Mouse (Mus musculus) left cerebral cortex, postnatal 25 days (tissue): ENCODE data around the gene Ctnnbl1. TPM values are rescaled to one million over a fixed set of nuclear protein-coding genes. Genes with fewer than 3 reads are reported as not detected.

Experiments
- DNase-seq, 2 experiments: peaks; one replicate each; pipeline ENCODE4 v3.0.0; 2022; ENCODE audit warnings: low spot score in 2 of 2, mixed read lengths in 1 of 2
- intact Hi-C: fragments of 180-260 bp; cut with DNase I; formaldehyde crosslinking; loops from one replicate; pipeline ENCODE4 v1.15.1; 2025
- total RNA-seq, 2 experiments: library from RNA; stranded (reverse); gene quantifications; 2 replicates each; pipeline ENCODE4 v1.2.3; 2021

Ctnnbl1 gene
- total RNA-seq, 2 experiments from 2014 or later: 29.1 to 29.4 TPM

- intact Hi-C loops: no loop called here
- DNase-seq: no peak
Measured at GRCm38 (mm10) chr2:157790836-157791495, 53.8 kb downstream of the Ctnnbl1 start.

GRCm38 (mm10) chr2:157791528-157792162, 54.4 kb downstream of the Ctnnbl1 start:
- no peak for DNase-seq
- intact Hi-C loops: no loop called here

- intact Hi-C loops: no loop called here
- no peak for DNase-seq
Measured at GRCm38 (mm10) chr2:157792840-157793552, 55.8 kb downstream of the Ctnnbl1 start.

GRCm38 (mm10) chr2:157793851-157794332, 56.7 kb downstream of the Ctnnbl1 start:
- no peak for DNase-seq
- intact Hi-C loops: no loop called here

- DNase-seq: no peak
- intact Hi-C loops: no loop called here
Measured at GRCm38 (mm10) chr2:157795627-157796423, 58.6 kb downstream of the Ctnnbl1 start.

GRCm38 (mm10) chr2:157799533-157799932, 62.3 kb downstream of the Ctnnbl1 start:
- intact Hi-C loops: no loop called here
- peak in 1 of 2 experiments; percentile 51 for DNase-seq

GRCm38 (mm10) chr2:157800288-157800687, 63.1 kb downstream of the Ctnnbl1 start:
- DNase-seq: no peak
- intact Hi-C loops: loop anchor here (5.0 kb wide), 1 partner anchor 53 kb away; no protein-coding TSS in a partner anchor

GRCm38 (mm10) chr2:157800746-157801501, 63.7 kb downstream of the Ctnnbl1 start:
- no peak for DNase-seq
- intact Hi-C loops: loop anchor here (5.0 kb wide), 1 partner anchor 54 kb away; no protein-coding TSS in a partner anchor

GRCm38 (mm10) chr2:157801505-157802357, 64.5 kb downstream of the Ctnnbl1 start:
- DNase-seq: no peak
- intact Hi-C loops: loop anchor here (5.0 kb wide), 1 partner anchor 54 kb away; no protein-coding TSS in a partner anchor

- peak in 1 of 2 experiments; percentile 13 for DNase-seq
- intact Hi-C loops: loop anchor here (5.0 kb wide), 1 partner anchor 55 kb away; no protein-coding TSS in a partner anchor
Measured at GRCm38 (mm10) chr2:157802666-157803065, 65.5 kb downstream of the Ctnnbl1 start.

GRCm38 (mm10) chr2:157804388-157804787, 67.2 kb downstream of the Ctnnbl1 start:
- peak in 1 of 2 experiments; percentile 92 for DNase-seq
- intact Hi-C loops: loop anchor here (1.0 to 5.0 kb wide), 4 partner anchors 57 to 110 kb away; partner anchors contain the start of gene Vstm2l

- peak in 1 of 2 experiments; percentile 62 for DNase-seq
- intact Hi-C loops: loop anchor here (2.0 kb wide), 2 partner anchors 58 to 110 kb away; partner anchors contain the start of gene Vstm2l
Measured at GRCm38 (mm10) chr2:157805091-157805490, 67.9 kb downstream of the Ctnnbl1 start.

- intact Hi-C loops: no loop called here
- DNase-seq: no peak
Measured at GRCm38 (mm10) chr2:157807076-157807475, 69.9 kb downstream of the Ctnnbl1 start.

- peak in 1 of 2 experiments; percentile 64 for DNase-seq
- intact Hi-C loops: no loop called here
Measured at GRCm38 (mm10) chr2:157807621-157808367, 70.6 kb downstream of the Ctnnbl1 start.

GRCm38 (mm10) chr2:157808368-157808923, 71.2 kb downstream of the Ctnnbl1 start:
- peak in 1 of 2 experiments; percentile 20 for DNase-seq
- intact Hi-C loops: no loop called here

GRCm38 (mm10) chr2:157809341-157809740, 72.1 kb downstream of the Ctnnbl1 start:
- intact Hi-C loops: no loop called here

GRCm38 (mm10) chr2:157810749-157811148, 73.5 kb downstream of the Ctnnbl1 start:
- intact Hi-C loops: no loop called here

More at GRCm38 (mm10) chr2:157809341-157809740, 72.1 kb downstream of the Ctnnbl1 start:
- DNase-seq: no peak

More at GRCm38 (mm10) chr2:157810749-157811148, 73.5 kb downstream of the Ctnnbl1 start:
- no peak for DNase-seq
